Mouse (Mus musculus) heart, embryonic 11.5 days (tissue): Measurements from ENCODE around the gene Krt23. TPM values are rescaled to one million over a fixed set of nuclear protein-coding genes. Genes with fewer than 3 reads are reported as not detected.

Experiments used
- ATAC-seq: fragments of 200-750 bp; cut with Nextera tagmentation; replicated peaks from 2 replicates; pipeline ENCODE4 v1.8.0; 2017; ENCODE audit warnings: moderate library complexity; ENCODE audit not compliant: insufficient number of reproducible peaks, low FRiP score, low TSS enrichment
- H3K27ac ChIP-seq: fragments of 300-500 bp; sonication (generic); 2 replicates; pipeline ENCODE4 v1.5.1; 2014; ENCODE audit warnings: mild to moderate bottlenecking, low read depth, low read length
- H3K27me3 ChIP-seq: fragments of 300-500 bp; sonication (generic); 2 replicates; pipeline ENCODE4 v1.6.1; 2014; ENCODE audit warnings: mild to moderate bottlenecking, low read length, mixed read lengths; ENCODE audit not compliant: control insufficient read depth, insufficient read depth
- H3K36me3 ChIP-seq: fragments of 300-500 bp; sonication (generic); 2 replicates; pipeline ENCODE4 v1.6.1; 2014; ENCODE audit warnings: mild to moderate bottlenecking, low read length, moderate library complexity, mixed read lengths; ENCODE audit not compliant: control insufficient read depth, insufficient read depth
- H3K4me1 ChIP-seq: fragments of 300-500 bp; sonication (generic); 2 replicates; pipeline ENCODE4 v1.6.1; 2014; ENCODE audit warnings: low read length; ENCODE audit not compliant: control insufficient read depth, insufficient read depth
- H3K4me2 ChIP-seq: fragments of 300-500 bp; sonication (generic); 2 replicates; pipeline ENCODE4 v1.6.1; 2014; ENCODE audit warnings: mild to moderate bottlenecking, moderate library complexity
- H3K4me3 ChIP-seq: fragments of 300-500 bp; sonication (generic); 2 replicates; pipeline ENCODE4 v1.5.1; 2014; ENCODE audit warnings: low read depth, low read length
- H3K9ac ChIP-seq: fragments of 300-500 bp; sonication (generic); 2 replicates; pipeline ENCODE4 v1.6.1; 2014; ENCODE audit warnings: mild to moderate bottlenecking, low read depth, low read length, moderate library complexity
- H3K9me3 ChIP-seq: fragments of 300-500 bp; sonication (generic); replicated peaks from 2 replicates; pipeline ENCODE4 v1.6.1; 2016; ENCODE audit warnings: low read length; ENCODE audit not compliant: control insufficient read depth
- WGBS: fragments of 180-500 bp; shearing (Covaris S2); extraction: QIAGEN DNeasy Blood & Tissue Kit; methylation state at CpG from one replicate; pipeline ENCODE4 v1.1.7; 2014; ENCODE audit not compliant: insufficient replicate concordance; 5-methylcytosine and 5-hydroxymethylcytosine counted together
- polyA plus RNA-seq: library from polyadenylated mRNA; unstranded; fragments of >200 nt; fragmentation: Nextera tagmentation; extraction: Ambion mirVana; gene quantifications from 2 replicates; pipeline ENCODE4 v1.2.1, GENCODE M21; 2014

Krt23 gene
- 0.43 and 0.51 TPM in 2 replicates for polyA plus RNA-seq

DNA sequence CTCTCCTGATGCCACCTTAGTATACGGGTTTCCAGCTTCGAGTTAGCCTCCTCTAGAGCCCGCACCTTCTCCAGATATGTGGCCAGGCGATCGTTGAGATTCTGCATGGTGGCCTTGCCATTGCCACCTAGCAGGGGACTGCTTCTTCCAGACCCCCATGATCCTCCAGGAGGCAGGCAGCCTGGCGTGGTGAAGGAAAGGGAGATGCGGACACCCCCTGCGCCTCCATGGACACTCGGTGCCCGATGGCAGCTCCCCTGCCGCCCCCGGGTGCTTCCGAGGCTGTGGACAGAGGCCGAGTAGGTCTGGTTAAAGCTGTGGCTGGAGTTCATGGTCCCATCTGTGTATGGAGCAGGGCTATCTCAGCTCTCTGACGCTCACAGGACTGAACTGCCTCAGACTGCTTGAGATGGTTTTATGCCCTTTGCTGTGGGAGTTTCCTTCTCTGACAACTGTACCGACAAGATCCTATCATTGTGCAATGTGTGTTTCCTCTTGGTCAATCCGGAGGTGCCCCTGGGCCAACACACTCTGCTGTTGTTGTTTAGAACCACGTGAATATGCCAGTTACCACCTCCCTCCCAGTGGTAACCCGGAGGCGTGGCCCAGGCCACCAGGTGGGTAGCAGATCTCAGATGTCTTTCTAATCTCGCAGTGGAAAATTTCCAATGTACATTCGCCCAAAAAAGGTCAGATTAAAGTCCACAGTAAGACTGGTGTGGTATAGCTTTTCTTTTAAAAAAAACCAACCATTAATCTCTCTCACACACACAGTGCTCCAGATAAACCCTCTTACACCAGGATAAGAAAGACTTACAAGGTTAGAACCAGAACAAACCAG is at the start of gene Krt23:
Krt23 (minus strand) TSS at position 405 of the 841 bp plus-strand sequence.
- Histone ChIP-seq H3K9me3 (no peaks in the 10 kb centered on the region), H3K9ac (no peak within 1 kb of the TSS), H3K36me3 (no peaks in the 10 kb centered on the region), H3K4me1 (no peaks in the 10 kb centered on the region), H3K4me3 (no peak within 1 kb of the TSS), H3K27ac (no peak within 1 kb of the TSS), H3K4me2 (no peak within 1 kb of the TSS), H3K27me3 (no peaks in the 10 kb centered on the region)
- WGBS = 74% methylated on average over 22 of the region's 22 CpGs
- ATAC-seq = no peak

- H3K4me1 ChIP-seq = no peaks in the 10 kb centered on the region
- H3K4me3 ChIP-seq = no peak overlapping the region
- ATAC-seq = no peak
- H3K27ac ChIP-seq = no peak overlapping the region
- 69% methylated on average over 9 of the region's 9 CpGs for WGBS
- H3K4me2 ChIP-seq = no peak overlapping the region
- no peak overlapping the region for H3K9ac ChIP-seq
- no peaks in the 10 kb centered on the region for H3K9me3 ChIP-seq
- H3K27me3 ChIP-seq = no peaks in the 10 kb centered on the region
- no peaks in the 10 kb centered on the region for H3K36me3 ChIP-seq
Measured at GRCm38 (mm10) chr11:99539721-99540120, 46.8 kb upstream of the Krt23 start.

GRCm38 (mm10) chr11:99521288-99521860 is 28.4 kb upstream of the Krt23 start, which contains the start of gene Krt39:
Gene Krt39, minus strand, starts transcription at chr11:99521338.
- ATAC-seq = no peak
- Histone ChIP-seq H3K4me2 (no peak within 1 kb of the TSS), H3K27ac (no peak within 1 kb of the TSS), H3K4me1 (no peaks in the 10 kb centered on the region), H3K4me3 (no peak within 1 kb of the TSS), H3K9ac (no peak within 1 kb of the TSS), H3K27me3 (no peaks in the 10 kb centered on the region), H3K36me3 (no peaks in the 10 kb centered on the region), H3K9me3 (no peaks in the 10 kb centered on the region)
- 80% methylated on average over 13 of the region's 13 CpGs for WGBS

DNA sequence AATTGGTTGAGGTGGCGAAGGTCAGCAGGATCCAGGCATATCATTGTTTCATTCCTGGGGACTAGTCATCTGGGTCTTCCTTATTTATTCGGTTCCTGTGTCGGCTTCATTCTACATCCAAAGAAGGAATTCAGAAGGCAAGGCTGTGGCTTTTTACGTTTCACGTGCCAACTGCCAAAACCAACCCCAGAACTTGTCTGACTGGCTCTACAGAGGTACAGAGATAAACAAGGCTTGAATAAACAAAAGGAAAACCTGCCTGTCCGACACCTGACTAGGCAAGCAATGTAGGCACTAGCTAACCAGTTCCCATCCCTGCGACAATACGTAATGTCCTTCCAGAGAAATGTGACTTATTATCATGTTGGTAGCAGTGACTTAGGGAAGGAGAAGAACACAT is 21.2 kb upstream of the Krt23 start:
- ATAC-seq = no peak
- Histone ChIP-seq H3K9me3 (no peaks in the 10 kb centered on the region), H3K27ac (no peak overlapping the region), H3K36me3 (no peaks in the 10 kb centered on the region), H3K27me3 (no peaks in the 10 kb centered on the region), H3K4me2 (no peak overlapping the region), H3K4me1 (no peaks in the 10 kb centered on the region), H3K9ac (no peak overlapping the region), H3K4me3 (no peak overlapping the region)
- WGBS = 79% methylated on average over 8 of the region's 8 CpGs

GRCm38 (mm10) chr11:99500095-99500805 is 7.3 kb upstream of the Krt23 start:
- Histone ChIP-seq H3K27me3 (no peaks in the 10 kb centered on the region), H3K36me3 (no peaks in the 10 kb centered on the region), H3K9me3 (no peaks in the 10 kb centered on the region), H3K9ac (no peak overlapping the region), H3K4me3 (no peak overlapping the region), H3K27ac (no peak overlapping the region), H3K4me1 (no peaks in the 10 kb centered on the region), H3K4me2 (no peak overlapping the region)
- 80% methylated on average over 9 of the region's 9 CpGs for WGBS
- no peak for ATAC-seq

DNA sequence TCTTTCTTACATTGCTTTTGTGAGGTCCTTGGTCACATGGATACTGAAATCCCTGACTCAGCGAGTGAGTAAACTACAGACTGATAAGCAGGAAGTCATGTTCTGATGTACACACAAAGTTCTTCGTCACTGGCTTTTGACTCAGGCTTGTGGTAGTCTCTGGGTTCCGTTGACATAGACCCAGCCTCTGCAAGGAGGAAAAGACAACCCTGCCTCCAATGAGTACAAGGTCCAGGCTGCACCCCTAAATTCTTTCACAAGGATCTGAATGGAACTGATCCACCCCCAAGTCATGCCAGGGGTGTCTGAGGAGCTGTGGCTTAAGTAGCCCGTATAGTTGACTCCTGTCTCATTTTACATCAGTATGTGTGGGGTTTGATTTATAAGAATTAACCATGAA is 3.5 kb upstream of the Krt23 start:
- 73% methylated on average over 4 of the region's 4 CpGs for WGBS
- H3K4me3 ChIP-seq = no peak overlapping the region
- no peak overlapping the region for H3K4me2 ChIP-seq
- no peaks in the 10 kb centered on the region for H3K36me3 ChIP-seq
- H3K4me1 ChIP-seq = no peaks in the 10 kb centered on the region
- no peak overlapping the region for H3K27ac ChIP-seq
- no peak overlapping the region for H3K9ac ChIP-seq
- no peak for ATAC-seq
- H3K27me3 ChIP-seq = no peaks in the 10 kb centered on the region
- H3K9me3 ChIP-seq = no peaks in the 10 kb centered on the region

DNA sequence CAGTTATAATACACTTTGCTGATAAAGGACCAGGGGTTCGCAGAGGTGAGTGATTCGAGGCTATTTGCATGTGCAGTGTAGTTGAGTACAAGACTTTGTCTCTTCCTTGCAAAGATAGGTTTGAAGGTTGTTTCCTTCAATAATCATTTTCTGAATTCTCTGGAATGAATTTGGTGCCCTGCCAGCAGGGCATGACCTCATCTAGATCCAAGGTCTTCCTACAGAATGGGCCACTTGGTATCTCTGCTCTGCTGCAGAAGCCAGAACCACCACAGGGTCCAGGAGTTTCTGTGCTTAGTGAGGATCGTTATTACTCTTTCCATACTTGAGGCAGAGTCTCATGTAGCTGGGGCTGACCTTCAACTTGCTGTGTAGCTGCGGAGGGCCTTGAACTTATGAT is 1.8 kb upstream of the Krt23 start:
- Histone ChIP-seq H3K36me3 (no peaks in the 10 kb centered on the region), H3K9me3 (no peaks in the 10 kb centered on the region), H3K27me3 (no peaks in the 10 kb centered on the region), H3K4me2 (no peak overlapping the region), H3K9ac (no peak overlapping the region), H3K4me1 (no peaks in the 10 kb centered on the region), H3K27ac (no peak overlapping the region), H3K4me3 (no peak overlapping the region)
- 83% methylated on average over 4 of the region's 4 CpGs for WGBS
- ATAC-seq = no peak

DNA sequence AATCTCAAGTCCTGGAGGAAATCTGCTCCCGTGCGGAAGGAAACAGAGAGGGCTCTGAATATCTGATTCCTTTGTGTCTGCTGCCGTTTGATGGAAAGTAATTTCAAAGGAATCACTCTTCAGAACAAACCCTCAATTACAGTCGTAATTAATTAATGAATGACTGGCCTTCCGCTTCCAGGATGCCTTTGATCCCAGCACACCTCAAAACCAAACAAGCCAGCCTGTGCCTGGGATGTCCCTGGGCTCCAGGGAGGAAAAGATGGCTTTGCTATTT is 575 bp upstream of the Krt23 start:
- no peak for ATAC-seq
- no peaks in the 10 kb centered on the region for H3K36me3 ChIP-seq
- WGBS = 50% methylated on average over 5 of the region's 5 CpGs
- no peak overlapping the region for H3K4me2 ChIP-seq
- H3K4me3 ChIP-seq = no peak overlapping the region
- H3K9me3 ChIP-seq = no peaks in the 10 kb centered on the region
- H3K27me3 ChIP-seq = no peaks in the 10 kb centered on the region
- H3K4me1 ChIP-seq = no peaks in the 10 kb centered on the region
- no peak overlapping the region for H3K27ac ChIP-seq
- no peak overlapping the region for H3K9ac ChIP-seq
